Mouse (Mus musculus) lung, postnatal 0 days (tissue): ENCODE measurements around the gene Jade1.

ENCODE experiments used
- CTCF ChIP-seq: IDR thresholded peaks from 2 replicates; pipeline ENCODE4 v1.5.1; 2016; ENCODE audit warnings: antibody characterized with exemption, mild to moderate bottlenecking
- EP300 ChIP-seq: IDR thresholded peaks from 2 replicates; pipeline ENCODE4 v1.6.1; 2016; ENCODE audit warnings: antibody characterized with exemption, mild to moderate bottlenecking, control low read depth

DNA sequence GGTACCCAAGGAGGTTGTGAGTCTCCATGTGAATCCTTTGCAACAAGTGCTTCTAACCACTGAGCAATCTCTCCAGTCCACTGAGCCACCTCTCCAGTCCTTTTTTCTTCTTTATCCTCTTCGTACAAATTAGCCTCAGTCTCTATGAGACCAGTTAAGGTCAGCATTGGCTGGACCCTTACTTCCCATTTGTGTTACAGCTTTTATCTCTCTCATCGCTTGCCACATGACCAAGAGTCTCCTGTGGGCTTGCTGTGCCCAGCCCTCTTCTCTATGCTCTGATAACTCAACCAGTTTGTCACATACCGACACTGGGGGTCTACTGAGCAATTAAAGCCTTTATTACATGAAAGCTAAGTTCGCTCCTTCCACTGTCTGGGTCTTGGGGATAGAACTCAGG, 7.3 kb upstream of the Jade1 start:
- TF ChIP-seq CTCF = no peak
- no peak for TF ChIP-seq EP300
